Mouse (Mus musculus): ENCODE data around the gene Klhl7.

- TF ChIP-seq CTCF (IDR thresholded peaks at IDR 0.05; ENCODE audit: borderline replicate concordance, insufficient read depth, low read length): no peak
- TF ChIP-seq POLR2A (IDR thresholded peaks at IDR 0.05; ENCODE audit: low read depth, low read length): no peak
These were observed 15.6 kb upstream of the Klhl7 start for GRCm38 (mm10) chr5:24084835-24085234.

Data from embryonic fibroblast, embryonic 13.5 days (primary cell).